Mouse (Mus musculus) myocyte (in vitro differentiated cells): ENCODE data around the gene Kcnn3.

Source experiments
- CEBPB ChIP-seq: IDR thresholded peaks from 2 replicates; pipeline ENCODE4 v1.6.1; 2011; ENCODE audit warnings: mild to moderate bottlenecking, moderate library complexity; ENCODE audit not compliant: poor library complexity, insufficient read depth, severe bottlenecking
- E2F4 ChIP-seq: IDR thresholded peaks from one replicate; pipeline ENCODE4 v1.6.1; 2011; ENCODE audit warnings: mild to moderate bottlenecking, control low read depth, moderate library complexity; ENCODE audit not compliant: insufficient read depth
- MAX ChIP-seq: IDR thresholded peaks from one replicate; pipeline ENCODE4 v1.6.1; 2011; ENCODE audit warnings: low read depth, mild to moderate bottlenecking, control low read depth
- MYOD1 ChIP-seq, 3 experiments: IDR thresholded peaks; one replicate each; pipeline ENCODE4 v1.6.1; 2011; ENCODE audit warnings: control low read depth in 2 of 3, low read depth in 2 of 3, mild to moderate bottlenecking in 2 of 3, moderate library complexity in 1 of 3; ENCODE audit not compliant: insufficient read length in 2 of 3, control insufficient read depth in 1 of 3
- MYOG ChIP-seq, 3 experiments: IDR thresholded peaks; one replicate each; pipeline ENCODE4 v1.6.1; 2011; ENCODE audit warnings: control low read depth in 2 of 3, low read depth in 2 of 3, mild to moderate bottlenecking in 2 of 3; ENCODE audit not compliant: insufficient read length in 2 of 3, control insufficient read depth in 1 of 3, insufficient read depth in 1 of 3
- POLR2A ChIP-seq: IDR thresholded peaks from one replicate; pipeline ENCODE4 v1.6.1; 2011; ENCODE audit warnings: low read depth, mild to moderate bottlenecking, control low read depth, moderate library complexity; ENCODE audit not compliant: insufficient read length
- POLR2AphosphoS2 ChIP-seq: IDR thresholded peaks from one replicate; pipeline ENCODE4 v1.6.1; 2011; ENCODE audit warnings: low read depth, control low read depth; ENCODE audit not compliant: insufficient read length
- USF1 ChIP-seq: IDR thresholded peaks from one replicate; pipeline ENCODE4 v1.6.1; 2011; ENCODE audit warnings: low read depth, mild to moderate bottlenecking, control low read depth, moderate library complexity

GRCm38 (mm10) chr3:89484766-89485524 is 35.0 kb upstream of the Kcnn3 start:
- TF ChIP-seq POLR2A (no peak), E2F4 (no peak), USF1 (no peak), MYOD1 (IDR thresholded peaks at IDR 0.05; ENCODE audit: control insufficient read depth in 1 of 3, insufficient read length in 2 of 3, low read depth in 2 of 3) (no peak), CEBPB (no peak), MYOG (IDR thresholded peaks at IDR 0.05; ENCODE audit: control insufficient read depth in 1 of 3, insufficient read depth in 1 of 3, insufficient read length in 2 of 3, low read depth in 2 of 3) (no peak), MAX (no peak), POLR2AphosphoS2 (no peak)
